Mouse (Mus musculus): ENCODE measurements at regions not wholly inside any gene's neighbourhood (a gene's known extent, or its start where the extent isn't known, plus 50 kb on each side); places are given as distances from the start of the nearest gene placed in this dataset.
A peak's percentile ranks its signal among the peaks of the same experiment; 100 is the strongest.

- no peak for DNase-seq (ENCODE audit: extremely low read depth, low read depth, low spot score)
These were observed 350.1 kb upstream of the Cd180 start for GRCm38 (mm10) chr13:102343236-102343635.

- DNase-seq (ENCODE audit: extremely low read depth, low read depth, low spot score), result no peak
These were observed 348.6 kb upstream of the Cd180 start for GRCm38 (mm10) chr13:102344606-102345269.

- DNase-seq (ENCODE audit: extremely low read depth, low read depth, low spot score), result no peak
These were observed 343.9 kb upstream of the Cd180 start for GRCm38 (mm10) chr13:102349493-102349892.

GRCm38 (mm10) chr13:102352073-102352854 is 341.1 kb upstream of the Cd180 start:
- DNase-seq (ENCODE audit: extremely low read depth, low read depth, low spot score), result no peak

GRCm38 (mm10) chr13:102355569-102355968 is 337.8 kb upstream of the Cd180 start:
- DNase-seq (ENCODE audit: extremely low read depth, low read depth, low spot score), result no peak

- DNase-seq (ENCODE audit: extremely low read depth, low read depth, low spot score), result no peak
These were observed 320.8 kb upstream of the Cd180 start for GRCm38 (mm10) chr13:102372451-102373082.

DNA sequence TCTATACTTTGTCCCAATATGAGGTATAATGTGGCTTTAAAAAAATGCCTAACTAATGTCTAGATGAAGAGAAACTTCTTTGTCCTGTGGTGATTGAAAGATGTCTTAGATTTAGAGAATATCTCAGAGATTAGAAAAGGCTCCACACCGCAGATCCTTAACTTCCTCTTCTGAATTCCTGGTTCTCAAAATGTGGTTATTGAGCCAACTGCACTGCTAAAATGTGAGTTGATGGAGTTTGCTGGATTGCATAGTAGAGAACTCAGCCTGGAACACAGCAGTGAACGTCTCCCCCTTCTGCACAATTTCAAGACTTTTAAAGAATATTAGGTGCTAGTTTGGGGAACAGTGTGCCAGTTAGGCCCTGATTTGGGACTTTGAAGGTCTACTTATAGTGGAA is 312.7 kb upstream of the Cd180 start:
- DNase-seq (ENCODE audit: extremely low read depth, low read depth, low spot score), result no peak

- DNase-seq (ENCODE audit: extremely low read depth, low read depth, low spot score), result no peak
These were observed 301.4 kb upstream of the Cd180 start for GRCm38 (mm10) chr13:102391911-102392310.

GRCm38 (mm10) chr13:102392868-102393661 is 300.3 kb upstream of the Cd180 start:
- DNase-seq (ENCODE audit: extremely low read depth, low read depth, low spot score), result no peak

DNA sequence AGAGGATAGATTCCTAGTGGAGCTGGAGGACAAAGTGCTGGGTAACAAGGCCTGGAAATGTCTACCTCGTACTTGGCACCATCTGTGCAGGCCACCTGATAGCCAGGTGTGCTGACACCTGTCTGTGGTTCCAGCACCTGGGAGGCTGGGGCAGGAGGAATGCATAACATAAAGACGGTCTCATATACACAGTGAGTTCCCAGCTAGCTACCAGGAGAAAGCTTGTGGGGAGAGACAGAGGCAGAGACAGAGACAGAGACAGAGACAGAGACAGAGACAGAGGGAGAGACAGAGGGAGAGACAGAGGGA is 299.7 kb upstream of the Cd180 start:
- no peak for DNase-seq (ENCODE audit: extremely low read depth, low read depth, low spot score)

DNA sequence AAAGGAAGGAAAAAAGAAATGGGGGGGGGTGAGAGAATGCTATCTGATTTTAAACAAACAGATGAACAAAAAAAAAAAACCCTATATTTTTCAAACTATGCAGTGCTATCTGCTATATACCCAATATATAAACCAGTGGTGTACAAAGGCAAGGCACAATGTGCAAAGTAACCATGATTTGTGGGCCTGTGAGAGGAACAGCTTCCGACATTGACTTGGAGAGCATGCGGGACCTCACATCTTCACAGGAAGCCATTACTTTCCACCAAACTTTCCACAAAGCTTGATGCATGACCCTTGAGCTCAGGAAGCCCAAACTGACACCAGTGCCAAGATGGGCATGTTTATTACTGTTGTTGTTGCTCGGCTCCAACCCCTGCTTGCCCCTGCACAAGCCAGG is 299.3 kb upstream of the Cd180 start:
- no peak for DNase-seq (ENCODE audit: extremely low read depth, low read depth, low spot score)

- DNase-seq (ENCODE audit: extremely low read depth, low read depth, low spot score), result no peak
These were observed 295.9 kb upstream of the Cd180 start for GRCm38 (mm10) chr13:102397411-102397810.

GRCm38 (mm10) chr13:102411840-102412239 is 281.5 kb upstream of the Cd180 start:
- DNase-seq (ENCODE audit: extremely low read depth, low read depth, low spot score), result no peak

GRCm38 (mm10) chr13:102434372-102434954 is 258.9 kb upstream of the Cd180 start:
- DNase-seq (ENCODE audit: extremely low read depth, low read depth, low spot score), result no peak

GRCm38 (mm10) chr13:102442676-102443075 is 250.7 kb upstream of the Cd180 start:
- DNase-seq (ENCODE audit: extremely low read depth, low read depth, low spot score), result no peak

DNA sequence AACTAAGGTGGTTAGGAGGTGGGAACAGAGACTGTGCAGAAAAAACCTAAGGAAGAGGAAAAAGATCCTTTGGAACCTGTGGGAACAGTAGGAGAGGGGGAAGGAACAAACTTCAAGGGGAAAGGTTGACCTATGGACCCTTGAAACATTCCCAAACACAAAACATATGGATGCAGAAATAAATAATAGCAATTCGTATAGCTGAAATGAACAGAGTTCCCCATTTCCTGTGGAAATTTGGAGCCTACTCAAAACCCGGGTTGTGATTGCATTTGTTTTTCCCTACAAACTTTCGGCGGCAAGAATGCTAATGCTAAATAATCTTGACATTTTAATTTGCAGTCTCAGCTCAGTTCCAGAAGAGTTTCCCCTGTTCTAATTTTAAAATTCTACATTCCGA is 246.0 kb upstream of the Cd180 start:
- DNase-seq (ENCODE audit: extremely low read depth, low read depth, low spot score), result no peak

DNA sequence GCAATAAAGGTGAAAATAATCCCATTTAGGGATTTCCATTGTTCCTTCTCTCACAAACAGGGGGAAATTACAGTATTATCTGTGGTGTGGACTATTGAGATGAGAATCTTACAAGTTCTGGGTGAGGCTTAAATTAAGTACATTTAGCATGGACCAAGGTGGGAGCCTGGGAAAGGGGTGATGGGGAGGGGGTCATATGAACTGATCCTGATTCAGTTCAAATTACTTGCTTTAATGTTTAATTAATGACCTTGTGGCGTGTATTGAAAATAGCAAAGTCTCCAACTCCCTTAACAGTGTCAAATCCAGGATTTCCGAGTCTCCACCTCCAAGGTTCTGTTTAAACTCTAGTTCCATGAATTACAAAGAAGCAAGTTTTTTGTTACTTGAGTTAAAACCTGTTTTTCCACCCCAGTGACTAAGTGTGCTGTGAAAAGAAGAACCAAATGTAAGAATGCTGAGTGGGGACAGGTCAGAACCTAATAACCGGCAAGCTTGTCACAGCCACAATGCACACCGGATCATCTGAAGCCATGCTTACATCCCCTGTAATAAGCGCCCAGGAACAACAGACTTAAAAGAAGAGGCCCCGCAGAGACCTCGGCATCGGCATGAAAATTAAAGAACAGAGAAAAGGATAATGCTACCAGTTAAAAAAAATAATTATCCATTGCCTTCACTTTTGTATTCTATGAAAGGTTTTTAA is 243.8 kb upstream of the Cd180 start:
- DNase-seq (ENCODE audit: extremely low read depth, low read depth, low spot score), result no peak

DNA sequence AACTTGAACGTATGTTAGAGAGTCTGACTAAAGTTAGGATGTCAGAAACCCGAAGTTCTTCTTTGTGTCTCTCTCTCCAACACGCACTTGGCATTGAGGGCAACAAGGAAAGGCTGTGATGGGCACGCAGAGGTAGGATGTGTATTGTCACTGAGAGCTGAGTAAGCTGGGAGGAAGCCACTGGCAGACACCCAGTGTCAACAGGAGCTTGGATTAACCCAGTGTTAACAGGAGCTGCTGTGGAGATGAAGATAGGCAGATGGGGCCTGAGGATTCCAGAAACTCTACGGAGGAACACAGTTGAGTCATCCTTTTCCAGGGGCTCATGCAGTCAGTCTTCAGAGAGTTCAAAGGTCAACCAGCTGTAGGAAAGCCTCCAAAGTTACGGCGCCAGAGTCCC is 242.2 kb upstream of the Cd180 start:
- peak; percentile 8 for DNase-seq (ENCODE audit: extremely low read depth, low read depth, low spot score)

GRCm38 (mm10) chr13:102458711-102459110 is 234.6 kb upstream of the Cd180 start:
- DNase-seq (ENCODE audit: extremely low read depth, low read depth, low spot score), result no peak

- DNase-seq (ENCODE audit: extremely low read depth, low read depth, low spot score), result no peak
These were observed 229.4 kb upstream of the Cd180 start for GRCm38 (mm10) chr13:102463993-102464392.
